Mouse (Mus musculus): Measurements from ENCODE around the gene Gfer.

Gfer gene

DNA sequence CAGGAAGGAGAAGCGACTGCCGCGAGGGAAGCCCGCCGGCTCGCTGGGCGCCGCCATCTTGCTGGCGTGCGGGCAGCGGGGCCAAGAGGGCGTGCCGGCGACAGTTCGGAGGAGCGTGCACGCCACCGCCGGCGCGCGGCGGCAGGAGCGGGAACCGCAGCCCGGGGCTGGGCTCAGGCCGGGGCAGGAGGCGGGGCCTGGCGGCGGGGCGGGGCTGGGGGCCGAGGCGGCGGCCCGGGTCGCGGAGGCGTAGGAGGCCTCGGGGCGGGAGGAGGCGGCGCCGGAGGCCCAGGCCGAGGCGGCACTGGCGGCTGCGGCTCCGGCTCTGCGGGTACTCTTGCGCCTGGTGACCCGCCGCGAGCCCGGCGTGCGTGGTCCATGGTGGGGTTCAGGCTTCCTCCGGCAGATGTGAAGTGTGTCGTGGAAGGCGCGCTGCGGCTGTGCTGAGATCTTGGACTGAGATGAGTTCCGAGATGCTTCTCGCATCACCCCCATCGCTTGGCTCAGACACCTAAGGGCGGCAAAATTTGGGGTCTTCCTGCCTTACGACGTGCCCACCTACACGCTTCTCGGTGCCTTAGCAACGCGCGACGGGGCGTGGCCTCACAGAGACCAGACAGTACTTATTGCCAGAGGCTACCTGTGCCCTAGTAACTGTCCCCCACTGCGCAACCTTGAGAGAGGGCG is at the start of gene Gfer, which contains the start of gene Noxo1:
Gene Gfer (minus strand): TSS at position 146 of the 687 bp plus-strand sequence.
Gene Noxo1 (plus strand): TSS at position 224 of the 687 bp plus-strand sequence.
- DNase-seq (ENCODE audit: low spot score): peak; percentile 90

GRCm38 (mm10) chr17:24744381-24744780 is 48.4 kb upstream of the Gfer start:
- DNase-seq (ENCODE audit: low spot score): no peak

- DNase-seq (ENCODE audit: low spot score): no peak
Measured at GRCm38 (mm10) chr17:24743896-24744295, 47.9 kb upstream of the Gfer start.

DNA sequence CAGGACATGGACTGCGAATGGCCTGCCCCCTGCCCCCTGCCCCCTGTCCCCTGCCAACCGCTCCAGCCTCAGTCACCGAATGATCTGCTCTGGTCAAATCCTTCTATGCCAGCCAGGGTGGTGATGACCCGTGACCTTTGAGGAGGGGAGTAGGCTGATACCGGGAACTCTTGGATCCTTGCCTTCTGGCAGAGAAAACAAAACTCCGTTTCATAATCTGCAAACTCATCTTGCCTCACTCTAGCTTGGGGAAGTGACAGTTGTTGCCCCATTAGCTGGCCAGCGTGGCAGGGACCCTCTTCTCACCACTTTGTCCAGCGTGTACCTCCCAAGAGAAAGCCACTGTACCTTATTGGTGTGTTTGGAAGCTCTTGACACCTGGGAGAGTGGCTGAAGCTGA is 46.4 kb upstream of the Gfer start:
- no peak for DNase-seq (ENCODE audit: low spot score)

GRCm38 (mm10) chr17:24739926-24740325 is 44.0 kb upstream of the Gfer start:
- DNase-seq (ENCODE audit: low spot score): no peak

DNA sequence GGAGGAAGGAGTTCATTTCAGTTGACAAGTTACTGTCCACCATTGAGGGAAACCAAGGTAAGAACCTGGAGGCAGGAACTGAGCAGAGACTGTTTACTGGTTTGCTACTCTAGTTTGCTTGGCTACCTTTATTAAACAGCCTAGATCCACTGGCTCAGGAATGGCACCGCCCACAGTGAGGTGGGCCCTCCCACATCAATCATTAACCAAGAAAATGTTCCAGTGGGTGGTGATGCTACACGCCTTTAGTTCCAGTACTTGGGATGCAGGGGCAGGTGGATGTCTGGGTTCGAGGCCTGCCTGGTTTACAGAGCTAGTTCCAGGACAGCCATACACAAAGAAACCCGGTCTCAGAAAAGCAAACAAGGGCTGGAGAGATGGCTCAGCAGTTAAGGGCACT is 42.3 kb upstream of the Gfer start:
- no peak for DNase-seq (ENCODE audit: low spot score)

DNA sequence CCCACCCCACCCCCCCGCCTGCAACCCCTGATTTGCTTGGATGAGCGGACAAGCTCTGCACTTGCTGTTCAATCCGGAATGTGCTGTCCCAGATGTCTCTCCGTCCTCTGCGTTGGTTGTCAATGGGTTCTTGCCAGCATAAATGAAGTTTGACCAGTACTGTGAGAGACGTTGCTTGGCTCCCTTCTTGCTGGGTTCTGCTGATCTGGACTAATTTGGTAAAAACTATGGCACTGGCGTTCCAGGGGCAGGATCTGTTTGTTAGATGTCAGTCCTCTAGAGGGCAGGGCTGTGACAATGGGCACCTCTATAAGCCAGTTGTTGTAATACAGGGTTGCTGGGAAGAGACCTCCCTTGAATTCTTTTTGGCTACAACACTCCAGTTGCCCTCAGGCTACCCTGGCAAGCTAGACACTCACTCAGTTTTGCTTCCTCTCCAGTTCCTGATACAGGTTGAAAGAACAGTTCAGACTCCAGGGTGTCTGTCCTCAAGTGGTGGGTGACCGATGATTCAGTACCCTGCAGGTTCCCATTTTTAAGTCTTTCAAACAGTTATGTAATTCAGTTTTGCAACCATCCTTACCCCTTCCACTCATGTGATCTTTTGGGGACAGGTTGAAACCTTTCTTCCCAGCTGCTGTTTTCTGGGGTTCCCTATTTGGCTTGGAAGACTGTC is 41.3 kb upstream of the Gfer start:
- DNase-seq (ENCODE audit: low spot score): no peak

GRCm38 (mm10) chr17:24736330-24737051 is 40.5 kb upstream of the Gfer start, which contains the start of gene Msrb1:
Gene Msrb1, plus strand, starts transcription at chr17:24736642.
- DNase-seq (ENCODE audit: low spot score): peak; percentile 98

DNA sequence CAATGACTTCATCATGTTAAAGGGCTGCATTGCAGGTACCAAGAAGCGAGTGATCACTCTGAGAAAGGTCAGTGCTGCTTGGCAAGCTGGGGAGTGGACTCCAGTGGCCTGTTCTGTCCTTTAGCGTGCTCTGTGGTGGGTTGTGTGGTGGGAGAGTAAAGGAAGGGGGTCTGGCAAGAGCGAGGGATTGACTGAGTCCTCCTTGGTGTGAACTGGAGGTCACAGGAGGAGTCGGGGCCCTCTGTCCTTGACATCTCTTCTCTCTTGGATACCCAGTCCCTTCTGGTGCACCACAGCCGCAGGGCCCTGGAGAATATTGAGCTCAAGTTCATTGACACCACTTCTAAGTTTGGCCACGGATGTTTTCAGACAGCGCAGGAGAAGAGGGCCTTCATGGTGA is 39.5 kb upstream of the Gfer start:
- no peak for DNase-seq (ENCODE audit: low spot score)

GRCm38 (mm10) chr17:24734513-24734912 is 38.6 kb upstream of the Gfer start:
- no peak for DNase-seq (ENCODE audit: low spot score)

- DNase-seq (ENCODE audit: low spot score): no peak
Measured at GRCm38 (mm10) chr17:24733434-24734050, 37.6 kb upstream of the Gfer start.

GRCm38 (mm10) chr17:24732233-24732935 is 36.4 kb upstream of the Gfer start:
- no peak for DNase-seq (ENCODE audit: low spot score)

GRCm38 (mm10) chr17:24730787-24731186 is 34.8 kb upstream of the Gfer start:
- no peak for DNase-seq (ENCODE audit: low spot score)

- no peak for DNase-seq (ENCODE audit: low spot score)
Measured at GRCm38 (mm10) chr17:24729067-24729466, 33.1 kb upstream of the Gfer start.

GRCm38 (mm10) chr17:24728184-24728583 is 32.2 kb upstream of the Gfer start:
- DNase-seq (ENCODE audit: low spot score): no peak

GRCm38 (mm10) chr17:24727618-24728017 is 31.7 kb upstream of the Gfer start, which contains the start of gene Rpl3l:
Gene Rpl3l, plus strand, starts transcription at chr17:24727820.
- DNase-seq (ENCODE audit: low spot score): no peak

DNA sequence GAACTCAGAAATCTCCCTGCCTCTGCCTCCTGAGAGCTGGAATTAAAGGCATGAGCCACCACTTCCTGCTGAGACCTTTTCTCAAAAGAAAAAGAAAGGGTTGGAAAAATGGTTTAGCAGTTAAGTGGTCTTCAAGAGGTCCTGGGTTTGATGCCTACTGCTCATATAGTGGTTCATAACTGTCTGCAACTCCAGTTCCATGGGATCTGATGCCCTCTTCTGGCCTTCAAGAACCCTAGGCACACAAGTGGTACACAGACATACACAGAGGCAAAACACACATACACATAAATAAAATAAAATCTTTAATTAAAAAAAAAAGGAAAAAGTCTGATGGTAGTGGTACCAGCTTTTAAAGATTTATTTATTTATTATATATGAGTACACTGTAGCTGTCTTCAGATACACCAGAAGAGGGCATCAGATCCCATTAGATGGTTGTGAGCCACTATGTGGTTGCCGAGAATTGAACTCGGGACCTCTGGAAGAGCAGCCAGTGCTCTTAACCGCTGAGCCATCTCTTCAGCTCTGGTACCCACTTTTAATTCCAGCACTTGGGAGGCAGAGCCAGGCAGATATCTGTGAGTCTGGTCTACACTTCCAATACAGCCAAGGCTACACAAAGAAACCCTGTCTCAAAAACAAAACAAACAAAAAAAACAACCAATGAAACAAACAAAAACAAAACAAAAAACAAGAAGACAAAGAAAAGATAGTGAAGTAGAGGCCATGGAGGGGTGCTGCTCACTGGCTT is 29.9 kb upstream of the Gfer start:
- DNase-seq (ENCODE audit: low spot score): no peak

DNA sequence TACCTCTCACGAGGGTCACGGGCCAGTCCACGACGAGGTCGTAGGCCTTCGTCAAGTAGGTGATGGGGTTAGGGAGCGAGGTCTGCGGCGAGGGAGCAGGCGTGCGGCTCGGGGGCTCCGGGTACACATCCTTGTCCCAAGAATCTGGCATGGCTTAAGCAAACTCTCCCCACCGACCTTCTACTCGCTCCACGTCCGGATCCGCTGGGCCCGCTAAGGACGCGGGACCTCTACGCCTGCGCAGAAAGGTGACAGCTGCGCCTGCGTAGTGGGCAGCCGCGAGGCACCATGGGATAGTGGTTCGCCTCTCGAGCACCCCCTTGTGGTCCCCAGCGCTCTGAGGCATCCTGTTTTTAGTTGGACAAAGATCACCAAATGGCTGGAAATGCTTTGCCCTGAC is 28.2 kb upstream of the Gfer start, which contains the start of gene Ndufb10:
Gene Ndufb10 (minus strand): TSS at position 295 of the 400 bp plus-strand sequence.
- DNase-seq (ENCODE audit: low spot score): peak; percentile 97

- no peak for DNase-seq (ENCODE audit: low spot score)
Measured at GRCm38 (mm10) chr17:24723881-24724180, 27.9 kb upstream of the Gfer start.

GRCm38 (mm10) chr17:24723122-24723880 is 27.3 kb upstream of the Gfer start:
- no peak for DNase-seq (ENCODE audit: low spot score)
